Mouse (Mus musculus) urinary bladder, adult 18-20 months (tissue): Measurements from ENCODE around the gene Zc3h12c.
A peak's percentile ranks its signal among the peaks of the same experiment; 100 is the strongest.

Experiments
- DNase-seq, 2 experiments: peaks; one replicate each; pipeline ENCODE4 v3.0.0; 2022; ENCODE audit warnings: low spot score in 2 of 2, mixed read lengths in 2 of 2

The Zc3h12c gene

DNA sequence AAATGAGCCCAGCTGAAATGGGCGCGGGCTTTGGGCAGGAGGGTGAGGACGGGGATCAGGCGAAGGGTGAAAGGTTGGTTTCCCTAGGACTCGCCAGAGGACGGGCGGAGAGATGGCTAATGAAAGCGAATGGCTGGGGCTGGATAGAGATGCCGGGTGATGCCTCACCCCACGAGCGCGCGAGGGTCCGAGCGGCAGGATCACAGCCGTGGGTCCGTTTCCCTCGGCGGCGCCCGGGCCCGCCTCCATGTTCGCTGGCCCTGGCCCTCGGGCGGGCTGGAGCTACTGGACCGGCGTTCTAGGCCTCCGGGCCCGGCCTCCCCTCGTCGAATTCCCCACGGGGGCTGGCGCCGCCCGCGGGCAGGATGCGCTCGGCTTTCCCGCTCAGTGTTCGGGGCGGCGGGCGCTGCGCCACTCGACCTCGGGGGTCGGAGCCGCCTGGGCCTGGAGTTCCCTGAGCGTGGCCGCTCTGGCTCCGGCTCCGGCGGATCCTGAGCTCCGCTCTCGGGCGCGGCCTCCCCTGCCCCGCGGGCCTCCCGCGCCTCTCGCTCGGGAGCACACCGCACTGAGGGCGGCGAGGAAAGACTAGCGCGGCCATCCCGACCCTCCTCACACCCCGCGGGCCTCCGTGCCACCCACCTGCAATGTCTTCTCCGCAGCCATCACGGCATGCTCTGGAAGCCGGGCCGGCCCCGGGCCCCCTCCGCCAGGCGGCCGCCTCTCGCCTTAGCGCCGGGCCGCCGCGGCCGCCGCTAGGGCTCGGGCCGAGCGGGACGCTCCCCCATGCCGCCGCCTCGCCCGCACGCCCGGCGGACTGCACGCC is at the start of gene Zc3h12c:
TSS of gene Zc3h12c (minus strand) at position 710 of the 823 bp plus-strand sequence.
- peak; percentile 26 to 70 for DNase-seq

DNA sequence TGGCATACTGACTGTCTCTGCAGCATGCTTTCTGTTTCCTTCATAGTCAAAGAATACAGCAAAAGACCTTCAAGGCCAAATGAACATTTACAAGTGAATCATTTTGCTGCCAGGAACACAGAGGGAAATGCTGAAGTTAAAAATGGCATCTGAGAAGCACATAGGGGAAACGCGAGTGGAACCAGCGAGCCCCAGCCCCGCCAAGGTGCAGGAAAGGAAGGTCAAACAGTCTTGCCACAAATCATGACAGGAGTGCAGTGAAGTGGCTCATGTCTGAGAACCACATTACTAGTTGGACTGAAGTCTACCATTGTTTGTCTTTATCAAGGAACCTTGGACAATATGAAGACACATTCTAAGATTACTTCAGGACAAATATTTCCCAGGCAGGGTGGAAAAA is 49.3 kb upstream of the Zc3h12c start:
- DNase-seq = no peak

DNA sequence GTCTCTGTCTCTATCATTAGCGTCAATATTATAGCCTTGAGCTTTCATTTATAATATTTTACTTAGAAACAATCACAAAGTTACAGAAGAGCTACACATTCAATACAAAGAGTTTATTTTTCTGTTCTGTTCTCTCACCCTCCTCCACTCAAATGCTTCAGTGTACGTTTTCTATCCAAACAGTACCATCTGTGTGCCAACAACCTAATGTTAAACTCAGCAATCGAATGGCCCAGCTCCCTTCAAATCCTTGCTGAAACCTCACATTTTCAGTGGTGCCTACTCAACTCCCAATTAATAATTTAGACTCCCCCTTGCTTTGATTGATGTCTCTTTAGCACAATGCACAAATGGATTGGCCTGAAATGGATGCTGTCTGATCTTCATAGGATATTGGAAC is 46.9 kb upstream of the Zc3h12c start:
- no peak for DNase-seq

DNA sequence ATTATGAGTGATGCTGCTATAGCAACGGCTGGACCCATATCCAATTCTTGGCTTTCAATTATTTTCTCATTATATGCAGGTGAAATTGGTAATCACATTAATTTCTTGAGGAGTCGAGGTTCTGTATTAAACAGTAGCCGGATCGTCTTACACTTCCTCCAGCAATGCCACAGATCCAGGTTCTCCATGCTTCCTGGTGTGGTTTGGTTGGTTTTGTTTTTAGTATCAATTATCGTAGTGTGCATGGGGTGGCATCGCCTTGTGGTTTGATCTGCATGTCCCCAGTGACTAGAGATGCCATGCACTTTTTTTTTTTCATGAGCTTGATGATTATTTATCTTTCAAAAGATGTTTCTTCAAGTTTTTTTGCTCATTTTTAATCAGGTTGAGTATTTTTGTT is 44.0 kb upstream of the Zc3h12c start:
- DNase-seq = no peak

DNA sequence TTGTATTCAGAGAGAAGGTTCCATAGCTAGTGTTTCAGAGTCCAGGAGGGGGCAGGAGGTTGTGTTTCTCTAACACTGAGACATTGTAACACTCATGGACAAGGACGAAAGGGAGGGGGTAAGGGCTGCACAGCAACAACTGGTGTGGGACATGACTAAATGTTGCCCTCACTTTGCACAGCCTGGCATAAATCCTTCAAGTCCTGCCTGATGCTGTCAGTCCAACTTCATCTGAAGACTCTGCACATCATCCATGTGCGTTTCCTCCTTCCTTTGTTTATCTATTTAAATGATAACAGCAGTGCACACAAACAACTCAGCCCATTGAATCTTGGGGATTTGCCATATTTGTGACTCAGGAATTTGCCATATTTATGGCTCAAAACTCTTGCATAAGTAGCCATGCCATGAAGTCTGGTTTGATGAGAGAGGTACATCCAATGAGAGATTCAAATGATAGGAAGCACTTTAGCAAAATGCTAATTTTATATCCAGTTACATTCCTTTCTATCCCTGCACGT is 40.2 kb upstream of the Zc3h12c start:
- no peak for DNase-seq

DNA sequence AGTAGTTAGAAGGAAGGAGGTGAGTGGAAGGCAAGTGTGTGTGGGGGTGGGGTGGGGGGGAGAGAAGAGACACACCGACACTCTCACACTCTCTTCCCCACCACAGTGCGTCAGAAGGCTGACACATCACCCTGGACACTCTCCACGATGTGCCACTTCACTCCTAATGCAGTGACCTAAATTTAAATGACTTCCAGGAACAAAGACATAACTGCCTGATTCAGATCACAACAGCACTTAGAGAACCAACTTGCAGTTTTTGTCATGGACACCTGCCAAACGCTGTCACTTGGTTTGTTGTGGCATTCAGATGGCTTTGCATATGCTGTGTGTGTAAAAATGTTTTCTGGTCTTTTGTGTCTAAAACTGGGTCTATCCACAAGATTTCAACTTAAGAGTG is 34.8 kb upstream of the Zc3h12c start:
- DNase-seq = no peak

DNA sequence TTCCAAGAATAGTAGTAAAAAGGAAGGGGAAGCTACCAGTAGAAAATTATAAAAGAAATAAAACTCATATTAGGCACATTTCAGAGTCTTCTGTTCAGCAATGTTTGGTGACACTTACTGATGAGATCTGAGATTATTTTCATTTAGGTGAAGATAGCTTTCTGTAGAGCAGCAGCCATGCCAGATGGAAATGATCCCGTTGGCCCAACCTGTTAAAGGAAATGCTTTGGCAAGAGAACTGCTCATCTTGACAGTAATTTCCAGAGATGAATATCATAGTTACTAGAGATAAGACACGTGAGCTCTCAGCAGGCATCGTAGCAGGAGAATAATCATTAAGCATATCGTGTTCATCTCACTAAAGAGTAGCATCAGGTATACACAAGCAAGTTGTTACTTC is 31.9 kb upstream of the Zc3h12c start:
- no peak for DNase-seq

DNA sequence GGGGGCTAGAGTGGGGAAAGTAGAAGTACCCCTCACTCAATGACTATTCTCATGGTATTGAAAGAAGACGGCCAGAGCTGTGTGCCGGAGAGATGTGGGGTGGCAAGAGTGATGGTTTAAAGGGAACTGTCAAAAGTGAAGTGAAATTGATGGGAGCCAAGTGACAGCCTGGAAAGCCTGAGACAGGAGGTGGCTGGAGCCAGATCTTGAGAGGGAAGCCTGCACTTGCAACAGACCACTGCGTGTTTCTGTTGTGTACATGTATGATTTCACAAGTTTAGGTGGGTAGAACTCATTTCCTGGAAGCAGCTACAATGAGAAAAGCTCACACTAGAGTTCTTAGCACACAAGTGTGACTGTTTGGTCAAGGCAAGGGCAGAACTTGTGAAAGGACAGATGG is 27.5 kb upstream of the Zc3h12c start:
- DNase-seq = no peak

DNA sequence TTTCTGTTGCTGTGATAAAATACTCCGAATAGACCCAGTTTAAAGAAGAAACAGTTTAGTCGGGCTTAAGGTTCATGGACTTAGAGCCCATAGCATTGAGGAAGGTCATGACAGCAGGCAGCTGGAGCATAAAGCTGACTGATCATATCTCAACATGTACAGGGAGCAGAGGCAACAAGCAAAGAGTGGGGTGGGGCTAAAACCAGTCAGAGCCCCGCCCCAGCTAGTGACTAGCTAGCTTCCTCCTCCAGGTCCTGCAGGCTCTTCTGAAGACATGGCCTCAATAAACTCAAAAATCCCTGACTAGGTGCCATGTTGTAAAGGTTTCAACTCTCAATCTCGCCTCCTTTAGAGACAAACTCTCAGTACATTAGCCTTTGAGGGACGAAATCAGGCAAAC is 25.5 kb upstream of the Zc3h12c start:
- DNase-seq = no peak

DNA sequence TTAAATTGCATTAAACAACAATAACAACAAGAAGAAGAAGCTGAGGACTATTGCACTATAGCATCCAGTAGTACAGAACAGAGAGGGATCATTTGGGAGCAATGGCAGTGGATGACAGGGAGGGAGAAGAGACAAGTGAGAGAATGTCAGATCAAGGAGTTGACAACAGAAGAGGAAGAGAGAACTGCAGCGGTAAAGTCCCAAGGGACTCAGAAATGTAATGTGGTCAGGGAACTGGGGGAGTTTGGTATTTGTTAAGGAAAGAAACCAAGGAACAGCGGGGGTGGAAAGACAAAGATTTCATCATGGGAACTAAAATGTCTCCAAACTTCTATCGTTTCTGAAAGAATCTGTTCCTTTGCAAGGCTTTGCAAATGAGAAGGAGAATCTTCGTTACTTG is 22.5 kb upstream of the Zc3h12c start:
- no peak for DNase-seq

DNA sequence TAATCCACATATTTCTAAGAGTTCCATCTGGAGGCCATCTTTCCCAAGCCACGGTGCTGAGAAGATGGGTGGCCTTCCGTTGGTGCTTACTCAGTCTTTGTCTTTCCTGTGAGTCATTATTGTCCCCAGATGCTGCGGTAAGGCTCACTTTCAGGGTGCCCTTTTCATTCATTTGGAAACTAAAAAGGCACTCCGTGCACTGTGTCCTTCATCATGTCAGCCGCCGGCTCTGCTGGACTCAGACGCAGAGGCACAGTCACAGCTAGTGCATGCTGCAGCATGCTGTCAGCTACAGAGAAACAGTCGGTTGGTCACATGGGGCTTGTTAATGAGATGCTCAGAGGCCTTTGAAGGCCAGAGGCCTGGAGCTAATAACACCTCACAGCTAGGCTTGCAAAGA is 19.7 kb upstream of the Zc3h12c start:
- DNase-seq = no peak

DNA sequence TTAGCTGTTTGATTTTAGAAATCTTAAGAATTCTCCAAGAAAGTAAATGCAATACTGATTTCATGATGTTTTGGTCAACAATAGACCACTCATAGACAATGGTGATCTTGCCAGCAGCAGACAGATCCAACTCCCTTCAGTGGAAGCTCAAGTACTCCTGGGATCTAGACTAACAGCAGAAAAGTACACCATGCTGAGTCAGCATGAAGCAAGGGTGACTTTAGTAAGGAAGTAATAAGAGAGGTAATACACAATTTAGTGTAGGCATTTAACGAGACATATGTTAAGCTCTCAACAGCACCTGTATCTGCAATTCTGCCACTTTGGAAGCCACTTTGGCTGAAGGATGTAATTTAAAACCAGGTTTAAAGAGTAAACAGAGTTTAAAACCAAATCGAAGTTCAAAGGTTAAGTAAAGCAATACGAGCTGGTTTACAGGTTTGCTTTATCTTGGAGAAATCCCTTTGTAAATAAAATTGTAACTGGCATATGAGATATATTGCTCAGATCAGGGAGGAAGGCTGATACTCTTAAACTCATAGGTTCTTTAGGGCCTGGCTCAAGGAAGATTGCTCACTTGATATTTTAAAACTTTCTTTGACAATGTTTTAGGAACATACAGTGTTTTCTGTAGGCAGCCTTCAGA is 18.0 kb upstream of the Zc3h12c start:
- DNase-seq = no peak

DNA sequence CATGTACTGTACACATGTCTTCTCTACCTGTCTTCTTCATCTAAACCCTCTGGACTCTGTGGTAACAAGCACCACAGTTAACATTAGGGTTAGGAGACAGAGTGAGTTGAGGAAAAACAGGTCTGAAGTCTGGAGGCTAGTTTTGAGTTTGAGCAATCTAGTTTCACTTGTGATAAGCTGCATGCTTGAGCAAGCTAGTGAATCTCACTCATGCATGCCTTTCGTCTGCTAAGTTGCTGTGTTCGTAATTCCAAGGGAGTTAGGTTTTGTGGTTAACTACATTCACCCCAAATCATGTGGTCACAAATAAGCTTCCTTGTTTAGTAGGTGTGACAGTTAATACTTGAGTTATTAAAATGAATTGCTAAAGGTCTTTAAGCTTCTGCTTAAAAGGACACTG is 13.0 kb upstream of the Zc3h12c start:
- no peak for DNase-seq

DNA sequence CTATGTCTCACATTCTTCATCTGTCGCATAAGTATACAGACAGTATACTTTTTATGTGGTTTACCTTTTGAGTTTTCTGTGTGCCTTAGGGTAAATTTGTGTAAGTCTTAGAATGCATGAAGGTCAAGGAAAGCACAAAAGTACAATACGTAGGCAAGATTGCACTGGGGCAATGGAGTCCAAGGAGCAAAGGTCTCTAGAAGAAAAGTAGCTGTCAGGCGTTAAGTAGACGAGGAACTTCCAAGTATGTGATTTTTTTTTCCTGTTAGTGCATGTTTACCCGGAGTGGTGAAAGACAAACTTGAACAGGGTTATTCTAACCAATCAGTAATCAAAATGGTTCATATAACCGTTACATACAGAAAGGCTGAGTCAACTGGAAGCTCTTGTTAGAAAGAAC is 12.5 kb upstream of the Zc3h12c start:
- DNase-seq = no peak

DNA sequence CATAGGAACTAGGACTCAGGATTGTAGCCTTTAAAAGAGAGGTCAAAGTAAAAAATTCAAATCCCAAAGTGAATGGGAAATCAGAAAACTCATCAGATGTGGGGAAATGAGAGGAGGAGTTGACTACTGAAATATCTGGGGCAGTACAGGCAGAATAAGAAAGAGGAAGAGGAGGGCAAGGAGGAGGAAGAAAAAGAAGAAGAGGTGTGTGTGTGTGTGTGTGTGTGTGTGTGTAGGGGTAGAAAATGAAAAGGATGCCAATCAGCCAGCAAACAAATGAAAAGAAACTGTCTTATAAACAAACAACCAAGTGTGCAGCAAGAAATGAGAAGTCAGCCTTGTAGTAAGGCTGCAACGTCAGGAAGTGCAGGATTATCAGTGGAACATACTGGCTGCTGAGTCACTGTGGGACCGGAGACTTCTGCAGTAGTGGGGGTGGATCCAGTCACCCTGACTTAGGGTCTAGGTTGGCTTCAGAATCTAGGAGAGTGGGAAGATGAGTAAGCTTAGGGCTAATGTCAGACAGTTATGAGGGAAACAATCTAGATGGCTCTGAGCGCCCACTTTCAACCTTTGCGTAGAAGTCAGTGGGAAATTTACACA is 7.0 kb upstream of the Zc3h12c start:
- DNase-seq = no peak

DNA sequence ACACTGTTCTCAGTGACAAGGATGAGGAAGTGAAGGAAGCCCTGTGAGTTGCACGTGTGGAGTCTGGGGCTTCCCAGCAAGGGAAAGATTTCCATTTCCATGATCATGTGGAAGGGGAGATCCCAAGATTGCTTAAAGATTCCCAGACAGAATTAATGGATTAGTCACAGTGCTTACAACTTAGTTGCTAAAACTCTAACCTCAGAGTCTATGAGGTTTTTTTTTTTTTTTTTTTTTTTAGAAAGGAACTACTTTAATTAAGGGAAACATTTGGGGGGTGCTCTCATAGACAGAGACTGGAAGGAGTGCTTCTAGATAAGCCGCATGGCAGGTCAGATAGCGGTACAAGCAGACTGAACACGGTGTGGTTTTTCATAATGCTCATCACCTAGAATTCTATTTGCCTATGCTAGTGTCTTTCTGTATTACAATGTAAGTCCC is 6.3 kb upstream of the Zc3h12c start:
- no peak for DNase-seq

DNA sequence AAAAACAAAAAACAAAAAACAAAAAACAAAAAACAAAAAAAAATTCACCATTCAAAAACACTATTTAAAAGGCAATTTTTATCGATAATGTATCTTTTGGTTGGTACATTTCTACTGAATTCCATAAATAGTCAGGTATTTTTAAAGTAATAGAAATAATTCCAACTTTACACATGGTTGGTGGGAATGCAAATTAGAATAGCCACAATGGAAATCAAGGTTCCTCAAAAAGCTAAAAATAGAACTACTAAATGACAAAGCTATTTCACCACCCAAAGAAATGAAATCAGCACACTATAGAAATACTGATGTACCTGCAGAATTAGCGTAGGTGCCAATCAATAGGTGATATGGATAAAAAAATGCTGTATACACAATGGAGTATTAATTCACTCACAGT is 5.6 kb upstream of the Zc3h12c start:
- DNase-seq = no peak

DNA sequence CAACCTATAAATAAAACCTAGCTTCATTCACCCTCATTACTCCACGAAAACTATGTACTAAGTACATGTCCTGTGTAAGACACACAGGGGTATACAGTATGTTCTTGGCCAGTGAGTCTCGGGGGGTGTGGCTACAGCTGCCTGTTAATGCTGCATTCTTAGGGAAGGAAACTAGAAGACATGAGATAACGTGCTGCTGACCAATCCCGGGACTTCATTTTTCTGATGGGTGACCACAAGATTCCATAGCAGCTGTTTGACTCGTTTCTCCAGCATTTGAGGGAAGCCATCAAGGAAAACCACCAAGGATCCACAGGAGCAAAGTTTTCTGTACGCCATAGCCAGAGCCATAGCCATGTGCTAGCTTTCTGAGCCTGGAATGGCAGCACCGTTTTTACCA is 4.2 kb upstream of the Zc3h12c start:
- no peak for DNase-seq

DNA sequence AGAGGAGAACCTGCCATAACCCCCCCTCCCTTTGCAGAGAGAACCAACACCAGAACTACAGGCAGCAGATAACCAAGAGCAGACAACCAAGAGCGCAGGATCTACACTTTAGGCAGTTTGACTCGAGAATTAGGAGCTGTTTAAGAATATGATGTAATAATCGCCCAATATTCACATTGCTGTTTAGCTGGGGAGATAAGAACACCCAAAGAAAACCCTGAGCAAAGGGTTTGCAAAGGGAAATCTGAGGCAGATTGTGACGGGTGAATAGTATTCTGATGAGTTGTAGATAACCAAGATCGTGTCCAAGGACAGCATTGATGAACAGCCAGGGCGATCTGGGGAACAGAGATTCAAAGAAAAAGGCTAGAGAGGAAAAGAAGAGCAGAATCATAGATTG is 2.3 kb upstream of the Zc3h12c start:
- no peak for DNase-seq

DNA sequence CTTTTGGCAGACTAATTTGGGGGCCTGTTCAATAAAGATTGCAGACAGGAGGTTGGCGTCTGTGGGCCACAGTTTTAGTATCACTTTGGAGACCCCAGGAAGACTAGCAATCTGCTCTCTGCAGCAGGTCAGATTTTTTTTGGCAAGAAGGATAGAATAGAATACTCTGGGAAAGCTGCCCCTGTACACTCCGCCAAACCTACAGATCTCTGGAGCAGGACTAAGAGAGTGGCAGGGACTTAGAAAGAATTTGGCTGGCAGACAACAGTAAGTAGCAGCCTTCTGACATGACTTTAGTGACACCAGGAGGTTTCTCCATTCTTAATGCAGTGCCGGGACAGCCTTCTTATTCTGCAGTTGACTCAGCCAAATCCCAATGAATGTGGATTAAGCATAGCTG is 1.8 kb upstream of the Zc3h12c start:
- no peak for DNase-seq

DNA sequence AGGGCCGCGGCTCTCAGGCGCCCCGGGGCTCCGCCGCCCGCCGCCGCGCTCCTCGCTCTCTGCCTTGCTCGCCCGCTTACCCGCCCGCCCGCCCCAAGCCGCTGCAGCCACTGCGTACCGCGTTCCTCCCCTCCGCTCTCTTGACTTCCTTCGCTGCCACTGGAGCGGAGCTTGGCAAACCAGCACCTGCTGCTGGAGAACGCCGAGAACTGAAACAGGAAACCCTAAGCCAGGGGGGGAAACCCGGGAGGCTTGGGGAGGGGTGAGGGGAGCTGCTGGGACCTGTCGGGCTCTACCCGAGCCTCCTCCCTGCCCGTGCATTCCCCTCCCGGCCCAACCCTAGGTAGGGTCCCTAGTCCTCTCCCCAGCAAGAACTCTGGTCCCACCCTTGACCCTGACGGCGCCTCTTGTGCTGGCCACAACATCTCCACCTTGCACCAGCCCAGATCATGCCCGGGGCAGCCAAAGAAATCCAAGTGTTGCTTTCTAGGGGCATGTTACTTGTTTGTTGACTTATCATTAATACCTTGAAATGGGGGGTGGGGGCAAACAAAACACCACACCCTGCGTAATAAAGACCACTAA is 406 bp upstream of the Zc3h12c start:
- DNase-seq = peak; percentile 67 to 70

DNA sequence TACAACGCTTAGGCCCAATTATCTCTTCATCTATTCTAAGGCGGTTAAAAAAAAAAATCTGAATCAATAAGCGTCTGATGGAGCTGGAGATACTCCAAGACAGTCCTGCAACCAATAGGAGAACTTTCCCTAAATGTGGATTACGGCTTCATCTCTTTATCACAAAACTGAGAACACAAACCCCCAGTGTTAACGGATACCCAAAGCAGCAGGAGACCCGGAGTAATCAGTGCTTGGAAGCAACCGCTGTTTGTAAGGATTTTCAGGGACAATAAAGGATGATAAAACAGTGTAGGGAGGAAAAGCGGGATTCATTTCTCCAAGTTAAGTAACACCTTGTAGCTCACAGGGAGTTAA is 888 bp downstream of the Zc3h12c start:
- no peak for DNase-seq

DNA sequence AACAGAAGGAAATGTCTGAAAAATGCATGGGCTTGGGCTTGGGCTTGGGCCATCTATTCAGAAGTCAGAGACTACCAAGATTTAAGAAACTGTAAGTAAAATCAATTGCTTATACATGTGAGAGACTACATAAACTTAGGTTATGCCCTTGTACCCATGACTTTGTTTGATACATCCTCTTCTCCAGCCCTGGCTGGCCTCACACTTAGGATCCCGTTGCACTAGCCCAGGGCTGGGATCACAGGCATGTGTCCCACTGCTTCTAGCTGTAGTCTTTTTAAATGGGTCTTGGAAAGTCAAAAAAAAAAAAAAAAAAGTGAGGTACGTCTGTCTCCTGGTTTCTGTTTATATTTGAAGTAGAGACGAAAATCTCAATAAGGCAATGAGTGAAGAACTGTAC is 1.3 kb downstream of the Zc3h12c start:
- no peak for DNase-seq
